Mouse (Mus musculus): ENCODE measurements at regions not wholly inside any gene's neighbourhood (a gene's known extent, or its start where the extent isn't known, plus 50 kb on each side); places are given as distances from the start of the nearest gene placed in this dataset.

- TF ChIP-seq CTCF (IDR thresholded peaks at IDR 0.05; ENCODE audit: low read depth, low read length) (no peak), POLR2A (IDR thresholded peaks at IDR 0.05; ENCODE audit: extremely low read depth, insufficient read depth, low read length) (no peak)
- Histone ChIP-seq H3K4me1 (ENCODE audit: control insufficient read depth, insufficient read depth, low read length) (no peaks in the 10 kb centered on the region), H3K27me3 (ENCODE audit: control insufficient read depth, insufficient read depth, low read length) (no peaks in the 10 kb centered on the region), H3K9ac (ENCODE audit: low read depth, low read length) (no peak overlapping the region), H3K36me3 (ENCODE audit: control insufficient read depth, insufficient read depth, low read length) (no peaks in the 10 kb centered on the region), H3K4me3 (ENCODE audit: insufficient read depth, low read depth, low read length) (no peak overlapping the region), H3K79me2 (ENCODE audit: control insufficient read depth, insufficient read depth, low read length) (no peaks in the 10 kb centered on the region), H3K27ac (replicated peaks; ENCODE audit: insufficient read depth, low read depth, low read length) (no peak overlapping the region)
- no peak for DNase-seq (ENCODE audit: extremely low read depth, low read depth, low spot score)
- 68% methylated on average over 10 of the region's 10 CpGs for WGBS
Measured at GRCm38 (mm10) chr15:25554945-25555344, 67.4 kb upstream of the Myo10 start.

- TF ChIP-seq CTCF (IDR thresholded peaks at IDR 0.05; ENCODE audit: low read depth, low read length), result no peak
- no peak for TF ChIP-seq POLR2A (IDR thresholded peaks at IDR 0.05; ENCODE audit: extremely low read depth, insufficient read depth, low read length)
- no peaks in the 10 kb centered on the region for H3K27me3 ChIP-seq (ENCODE audit: control insufficient read depth, insufficient read depth, low read length)
- H3K4me3 ChIP-seq (ENCODE audit: insufficient read depth, low read depth, low read length), result no peak overlapping the region
- WGBS, result 69% methylated on average over 2 of the region's 2 CpGs
- no peaks in the 10 kb centered on the region for H3K36me3 ChIP-seq (ENCODE audit: control insufficient read depth, insufficient read depth, low read length)
- H3K27ac ChIP-seq (replicated peaks; ENCODE audit: insufficient read depth, low read depth, low read length), result no peak overlapping the region
- no peaks in the 10 kb centered on the region for H3K79me2 ChIP-seq (ENCODE audit: control insufficient read depth, insufficient read depth, low read length)
- no peak for DNase-seq (ENCODE audit: extremely low read depth, low read depth, low spot score)
- no peaks in the 10 kb centered on the region for H3K4me1 ChIP-seq (ENCODE audit: control insufficient read depth, insufficient read depth, low read length)
- H3K9ac ChIP-seq (ENCODE audit: low read depth, low read length), result no peak overlapping the region
Measured at GRCm38 (mm10) chr15:25555852-25556251, 66.5 kb upstream of the Myo10 start.

GRCm38 (mm10) chr15:25557566-25557965 is 64.8 kb upstream of the Myo10 start:
- TF ChIP-seq POLR2A (IDR thresholded peaks at IDR 0.05; ENCODE audit: extremely low read depth, insufficient read depth, low read length), result no peak
- TF ChIP-seq CTCF (IDR thresholded peaks at IDR 0.05; ENCODE audit: low read depth, low read length), result no peak
- no peaks in the 10 kb centered on the region for H3K36me3 ChIP-seq (ENCODE audit: control insufficient read depth, insufficient read depth, low read length)
- H3K9ac ChIP-seq (ENCODE audit: low read depth, low read length), result no peak overlapping the region
- H3K27ac ChIP-seq (replicated peaks; ENCODE audit: insufficient read depth, low read depth, low read length), result no peak overlapping the region
- H3K79me2 ChIP-seq (ENCODE audit: control insufficient read depth, insufficient read depth, low read length), result no peaks in the 10 kb centered on the region
- WGBS, result 83% methylated on average over 8 of the region's 8 CpGs
- H3K4me1 ChIP-seq (ENCODE audit: control insufficient read depth, insufficient read depth, low read length), result no peaks in the 10 kb centered on the region
- no peaks in the 10 kb centered on the region for H3K27me3 ChIP-seq (ENCODE audit: control insufficient read depth, insufficient read depth, low read length)
- no peak for DNase-seq (ENCODE audit: extremely low read depth, low read depth, low spot score)
- H3K4me3 ChIP-seq (ENCODE audit: insufficient read depth, low read depth, low read length), result no peak overlapping the region

- no peak overlapping the region for H3K9ac ChIP-seq (ENCODE audit: low read depth, low read length)
- WGBS, result 76% methylated on average over 7 of the region's 7 CpGs
- no peaks in the 10 kb centered on the region for H3K4me1 ChIP-seq (ENCODE audit: control insufficient read depth, insufficient read depth, low read length)
- no peaks in the 10 kb centered on the region for H3K36me3 ChIP-seq (ENCODE audit: control insufficient read depth, insufficient read depth, low read length)
- no peak overlapping the region for H3K27ac ChIP-seq (replicated peaks; ENCODE audit: insufficient read depth, low read depth, low read length)
- H3K27me3 ChIP-seq (ENCODE audit: control insufficient read depth, insufficient read depth, low read length), result no peaks in the 10 kb centered on the region
- no peak overlapping the region for H3K4me3 ChIP-seq (ENCODE audit: insufficient read depth, low read depth, low read length)
- no peak for TF ChIP-seq CTCF (IDR thresholded peaks at IDR 0.05; ENCODE audit: low read depth, low read length)
- TF ChIP-seq POLR2A (IDR thresholded peaks at IDR 0.05; ENCODE audit: extremely low read depth, insufficient read depth, low read length), result no peak
- H3K79me2 ChIP-seq (ENCODE audit: control insufficient read depth, insufficient read depth, low read length), result no peaks in the 10 kb centered on the region
- no peak for DNase-seq (ENCODE audit: extremely low read depth, low read depth, low spot score)
Measured at GRCm38 (mm10) chr15:25558240-25558639, 64.1 kb upstream of the Myo10 start.

- Histone ChIP-seq H3K36me3 (ENCODE audit: control insufficient read depth, insufficient read depth, low read length) (no peaks in the 10 kb centered on the region), H3K4me1 (ENCODE audit: control insufficient read depth, insufficient read depth, low read length) (no peaks in the 10 kb centered on the region), H3K9ac (ENCODE audit: low read depth, low read length) (no peak overlapping the region), H3K27ac (replicated peaks; ENCODE audit: insufficient read depth, low read depth, low read length) (no peak overlapping the region), H3K79me2 (ENCODE audit: control insufficient read depth, insufficient read depth, low read length) (no peaks in the 10 kb centered on the region), H3K27me3 (ENCODE audit: control insufficient read depth, insufficient read depth, low read length) (no peaks in the 10 kb centered on the region), H3K4me3 (ENCODE audit: insufficient read depth, low read depth, low read length) (no peak overlapping the region)
- no peak for DNase-seq (ENCODE audit: extremely low read depth, low read depth, low spot score)
- 77% methylated on average over 7 of the region's 7 CpGs for WGBS
- TF ChIP-seq POLR2A (IDR thresholded peaks at IDR 0.05; ENCODE audit: extremely low read depth, insufficient read depth, low read length), result no peak
- no peak for TF ChIP-seq CTCF (IDR thresholded peaks at IDR 0.05; ENCODE audit: low read depth, low read length)
Measured at GRCm38 (mm10) chr15:25563641-25564040, 58.7 kb upstream of the Myo10 start.

- DNase-seq (ENCODE audit: extremely low read depth, low read depth, low spot score), result no peak
- no peaks in the 10 kb centered on the region for H3K27me3 ChIP-seq (ENCODE audit: control insufficient read depth, insufficient read depth, low read length)
- WGBS, result 76% methylated on average over 6 of the region's 6 CpGs
Measured at GRCm38 (mm10) chr15:25572495-25572894, 49.8 kb upstream of the Myo10 start.

More at GRCm38 (mm10) chr15:25572495-25572894, 49.8 kb upstream of the Myo10 start:
- H3K27ac ChIP-seq (replicated peaks; ENCODE audit: insufficient read depth, low read depth, low read length), result no peak overlapping the region
- H3K4me1 ChIP-seq (ENCODE audit: control insufficient read depth, insufficient read depth, low read length), result no peaks in the 10 kb centered on the region
- no peak overlapping the region for H3K9ac ChIP-seq (ENCODE audit: low read depth, low read length)
- TF ChIP-seq POLR2A (IDR thresholded peaks at IDR 0.05; ENCODE audit: extremely low read depth, insufficient read depth, low read length) (no peak), CTCF (IDR thresholded peaks at IDR 0.05; ENCODE audit: low read depth, low read length) (no peak)
- H3K36me3 ChIP-seq (ENCODE audit: control insufficient read depth, insufficient read depth, low read length), result no peaks in the 10 kb centered on the region
- H3K79me2 ChIP-seq (ENCODE audit: control insufficient read depth, insufficient read depth, low read length), result no peaks in the 10 kb centered on the region
- no peak overlapping the region for H3K4me3 ChIP-seq (ENCODE audit: insufficient read depth, low read depth, low read length)
